Mouse (Mus musculus) kidney, embryonic 16.5 days (tissue): ENCODE results near the gene Sv2c. TPM values are rescaled to one million over a fixed set of nuclear protein-coding genes. Genes with fewer than 3 reads are reported as not detected.
"Not testable (repeated sequence)": the region's sequence is repeated elsewhere in the genome, so short reads cannot be mapped to it uniquely, and the experiment has no call there.

Source experiments
- ATAC-seq: fragments of 200-750 bp; cut with Nextera tagmentation; 2 replicates; pipeline ENCODE4 v1.8.0; 2017; ENCODE audit warnings: moderate TSS enrichment; ENCODE audit not compliant: low FRiP score, low TSS enrichment
- H3K27ac ChIP-seq: fragments of 300-500 bp; sonication (generic); 2 replicates; pipeline ENCODE4 v1.5.1; 2014; ENCODE audit warnings: low read length
- H3K27me3 ChIP-seq: fragments of 300-500 bp; sonication (generic); 2 replicates; pipeline ENCODE4 v1.6.1; 2014; ENCODE audit warnings: low read length, control low read depth, mixed read lengths; ENCODE audit not compliant: insufficient read depth
- H3K36me3 ChIP-seq: fragments of 300-500 bp; sonication (generic); 2 replicates; pipeline ENCODE4 v1.6.1; 2014; ENCODE audit warnings: low read length, control low read depth, mixed read lengths; ENCODE audit not compliant: insufficient read depth
- H3K4me1 ChIP-seq: fragments of 300-500 bp; sonication (generic); 2 replicates; pipeline ENCODE4 v1.6.1; 2014; ENCODE audit warnings: low read length, control low read depth, mixed read lengths; ENCODE audit not compliant: insufficient read depth
- H3K4me2 ChIP-seq: fragments of 300-500 bp; sonication (generic); replicated peaks from 2 replicates; pipeline ENCODE4 v1.6.1; 2014; ENCODE audit warnings: low read depth, low read length
- H3K4me3 ChIP-seq: fragments of 300-500 bp; sonication (generic); 2 replicates; pipeline ENCODE4 v1.5.1; 2014; ENCODE audit warnings: mild to moderate bottlenecking, low read length
- H3K9ac ChIP-seq: fragments of 300-500 bp; sonication (generic); replicated peaks from 2 replicates; pipeline ENCODE4 v1.6.1; 2014; ENCODE audit warnings: low read length
- H3K9me3 ChIP-seq: fragments of 300-500 bp; sonication (generic); 2 replicates; pipeline ENCODE4 v1.6.1; 2016; ENCODE audit warnings: low read length, control low read depth
- WGBS: fragments of 180-500 bp; shearing (Covaris S2); extraction: QIAGEN DNeasy Blood & Tissue Kit; methylation state at CpG from one replicate; pipeline ENCODE4 v1.1.7; 2014; 5-methylcytosine and 5-hydroxymethylcytosine counted together
- polyA plus RNA-seq: library from polyadenylated mRNA; unstranded; fragments of >200 nt; fragmentation: Nextera tagmentation; extraction: Ambion mirVana; gene quantifications from 2 replicates; pipeline ENCODE4 v1.2.1, GENCODE M21; 2015

Sv2c gene
- polyA plus RNA-seq, 1 experiment from 2014 or later = 0.74 TPM

GRCm38 (mm10) chr13:96081754-96082153 lies 50.6 kb downstream of the Sv2c start, which contains the start of gene Gm17190:
Gene Gm17190 (plus strand): TSS chr13:96082054.
- not testable (repeated sequence) for ATAC-seq, H3K4me3 ChIP-seq, H3K9me3 ChIP-seq, H3K4me1 ChIP-seq, H3K27me3 ChIP-seq, H3K4me2 ChIP-seq, H3K27ac ChIP-seq, H3K36me3 ChIP-seq, H3K9ac ChIP-seq
- 94% methylated on average over 1 of the region's 1 CpGs for WGBS

- ATAC-seq, H3K4me2 ChIP-seq, H3K27me3 ChIP-seq, H3K4me3 ChIP-seq, H3K9ac ChIP-seq, H3K9me3 ChIP-seq, H3K4me1 ChIP-seq, H3K27ac ChIP-seq, H3K36me3 ChIP-seq: not testable (repeated sequence)
- 84% methylated on average over 3 of the region's 3 CpGs for WGBS
Observed at GRCm38 (mm10) chr13:96081276-96081675, 51.1 kb downstream of the Sv2c start, which contains the start of gene Gm20075. Gene Gm20075 (minus strand): TSS chr13:96081376.

GRCm38 (mm10) chr13:96073555-96073954 lies 58.8 kb downstream of the Sv2c start:
- 51% methylated on average over 8 of the region's 8 CpGs for WGBS
- no peak overlapping the region for H3K27ac ChIP-seq
- no peak overlapping the region for H3K4me3 ChIP-seq
- no peak overlapping the region for H3K9ac ChIP-seq
- no peaks in the 10 kb centered on the region for H3K36me3 ChIP-seq
- H3K9me3 ChIP-seq = no peaks in the 10 kb centered on the region; the same call in 1 of the 2 replicates
- H3K27me3 ChIP-seq = no peaks in the 10 kb centered on the region
- H3K4me2 ChIP-seq = no peak overlapping the region
- no peak for ATAC-seq
- H3K4me1 ChIP-seq = no peaks in the 10 kb centered on the region

- H3K36me3 ChIP-seq = no peaks in the 10 kb centered on the region
- no peak overlapping the region for H3K4me2 ChIP-seq
- H3K9me3 ChIP-seq = no peaks in the 10 kb centered on the region
- no peak overlapping the region for H3K27ac ChIP-seq
- WGBS = 88% methylated on average over 3 of the region's 3 CpGs
- no peak for ATAC-seq
- no peaks in the 10 kb centered on the region for H3K4me1 ChIP-seq
- H3K4me3 ChIP-seq = no peak overlapping the region
- H3K27me3 ChIP-seq = no peaks in the 10 kb centered on the region
- no peak overlapping the region for H3K9ac ChIP-seq
Observed at GRCm38 (mm10) chr13:96052755-96053154, 79.6 kb downstream of the Sv2c start.

GRCm38 (mm10) chr13:96045396-96045795 lies 87.0 kb downstream of the Sv2c start:
- Histone ChIP-seq H3K9me3 (no peaks in the 10 kb centered on the region), H3K9ac (no peak overlapping the region), H3K27me3 (no peaks in the 10 kb centered on the region), H3K4me2 (no peak overlapping the region), H3K4me1 (no peaks in the 10 kb centered on the region), H3K27ac (no peak overlapping the region), H3K4me3 (no peak overlapping the region), H3K36me3 (no peaks in the 10 kb centered on the region)
- WGBS = 82% methylated on average over 5 of the region's 5 CpGs
- ATAC-seq = no peak

GRCm38 (mm10) chr13:96040275-96041042 lies 91.9 kb downstream of the Sv2c start:
- H3K4me3 ChIP-seq = no peak overlapping the region
- H3K27me3 ChIP-seq = no peaks in the 10 kb centered on the region
- H3K4me1 ChIP-seq = no peaks in the 10 kb centered on the region
- no peak overlapping the region for H3K9ac ChIP-seq
- no peaks in the 10 kb centered on the region for H3K36me3 ChIP-seq
- no peak for ATAC-seq
- no peaks in the 10 kb centered on the region for H3K9me3 ChIP-seq
- WGBS = 67% methylated on average over 11 of the region's 11 CpGs
- no peak overlapping the region for H3K4me2 ChIP-seq
- no peak overlapping the region for H3K27ac ChIP-seq

GRCm38 (mm10) chr13:96039536-96039935 lies 92.8 kb downstream of the Sv2c start:
- no peaks in the 10 kb centered on the region for H3K4me1 ChIP-seq
- no peaks in the 10 kb centered on the region for H3K9me3 ChIP-seq
- no peak overlapping the region for H3K9ac ChIP-seq
- no peaks in the 10 kb centered on the region for H3K36me3 ChIP-seq
- WGBS = 74% methylated on average over 1 of the region's 1 CpGs
- H3K4me3 ChIP-seq = no peak overlapping the region
- no peak for ATAC-seq
- H3K27me3 ChIP-seq = no peaks in the 10 kb centered on the region
- H3K4me2 ChIP-seq = no peak overlapping the region
- no peak overlapping the region for H3K27ac ChIP-seq

GRCm38 (mm10) chr13:96030368-96031223 lies 101.8 kb downstream of the Sv2c start:
- WGBS = 61% methylated on average over 19 of the region's 19 CpGs
- no peak overlapping the region for H3K9ac ChIP-seq
- H3K9me3 ChIP-seq = no peaks in the 10 kb centered on the region
- no peaks in the 10 kb centered on the region for H3K27me3 ChIP-seq
- no peaks in the 10 kb centered on the region for H3K4me1 ChIP-seq
- no peak overlapping the region for H3K4me3 ChIP-seq
- no peak overlapping the region for H3K4me2 ChIP-seq
- H3K36me3 ChIP-seq = no peaks in the 10 kb centered on the region
- H3K27ac ChIP-seq = no peak overlapping the region
- no peak for ATAC-seq

GRCm38 (mm10) chr13:96023858-96024257 lies 108.5 kb downstream of the Sv2c start:
- H3K9me3 ChIP-seq = no peaks in the 10 kb centered on the region
- WGBS = 73% methylated on average over 11 of the region's 11 CpGs
- no peak overlapping the region for H3K9ac ChIP-seq
- H3K36me3 ChIP-seq = no peaks in the 10 kb centered on the region
- no peak overlapping the region for H3K27ac ChIP-seq
- no peaks in the 10 kb centered on the region for H3K4me1 ChIP-seq
- ATAC-seq = no peak
- H3K4me2 ChIP-seq = no peak overlapping the region
- no peaks in the 10 kb centered on the region for H3K27me3 ChIP-seq
- H3K4me3 ChIP-seq = no peak overlapping the region

- Histone ChIP-seq H3K27me3 (no peaks in the 10 kb centered on the region), H3K9me3 (no peaks in the 10 kb centered on the region), H3K4me1 (0 out of 2 replicates have a peak, but pooled peaks cover 3% of the 10 kb centered on the region), H3K27ac (no peak overlapping the region), H3K9ac (no peak overlapping the region), H3K36me3 (no peaks in the 10 kb centered on the region), H3K4me2 (no peak overlapping the region), H3K4me3 (no peak overlapping the region)
- WGBS = 94% methylated on average over 3 of the region's 3 CpGs
- ATAC-seq = no peak
Observed at GRCm38 (mm10) chr13:96015516-96015915, 116.9 kb downstream of the Sv2c start.
